Mouse (Mus musculus) ES-E14 (cell line): ENCODE data around the gene Ciz1. TPM values are rescaled to one million over a fixed set of nuclear protein-coding genes. Genes with fewer than 3 reads are reported as not detected.

ENCODE experiments used
- DNase-seq: peaks from one replicate; pipeline ENCODE4 v3.0.0-alpha.2; 2013; ENCODE audit warnings: low read depth, low spot score
- H3K27ac ChIP-seq: 2 replicates; pipeline ENCODE4 v1.5.1; 2012; ENCODE audit warnings: low read depth, mild to moderate bottlenecking, low read length, moderate library complexity, mixed read lengths; ENCODE audit not compliant: poor library complexity, insufficient read depth, severe bottlenecking
- H3K36me3 ChIP-seq: 2 replicates; pipeline ENCODE4 v1.6.1; 2012; ENCODE audit warnings: mild to moderate bottlenecking, low read length, moderate library complexity, mixed read lengths; ENCODE audit not compliant: control insufficient read depth, poor library complexity, insufficient read depth, severe bottlenecking
- H3K4me1 ChIP-seq, 2 experiments: fragments of 150-350 bp in 1 of 2; sonication (generic) in 1 of 2; 2 replicates each; pipeline ENCODE4 v1.6.1; 2012; ENCODE audit warnings: low read length in 2 of 2, mild to moderate bottlenecking in 1 of 2, mixed read lengths in 1 of 2; ENCODE audit not compliant: control insufficient read depth in 2 of 2, insufficient read depth in 2 of 2, poor library complexity in 1 of 2
- H3K4me3 ChIP-seq, 2 experiments: fragments of 150-350 bp in 1 of 2; sonication (generic) in 1 of 2; 2 replicates each; pipeline ENCODE4 v1.5.1; 2012; ENCODE audit warnings: low read length in 2 of 2, low read depth in 1 of 2, mild to moderate bottlenecking in 1 of 2, mixed read lengths in 1 of 2; ENCODE audit not compliant: insufficient read depth in 1 of 2, poor library complexity in 1 of 2, severe bottlenecking in 1 of 2
- H3K9ac ChIP-seq: 2 replicates; pipeline ENCODE4 v1.6.1; 2012; ENCODE audit warnings: low read depth, mild to moderate bottlenecking, low read length, mixed read lengths; ENCODE audit not compliant: poor library complexity, insufficient read depth, severe bottlenecking
- H3K9me3 ChIP-seq: fragments of 150-350 bp; sonication (generic); 2 replicates; pipeline ENCODE4 v1.6.1; 2012; ENCODE audit warnings: low read depth, mild to moderate bottlenecking, low read length; ENCODE audit not compliant: control insufficient read depth, insufficient read depth
- CHD2 ChIP-seq: IDR thresholded peaks from 2 replicates; pipeline ENCODE4 v1.6.1; 2014; ENCODE audit warnings: mild to moderate bottlenecking, low read depth, low read length, inconsistent platforms
- HCFC1 ChIP-seq: IDR thresholded peaks from 2 replicates; pipeline ENCODE4 v1.6.1; 2012; ENCODE audit warnings: low read length, inconsistent platforms, borderline replicate concordance; ENCODE audit not compliant: insufficient read depth
- MAFK ChIP-seq: IDR thresholded peaks from 2 replicates; pipeline ENCODE4 v1.6.1; 2014; ENCODE audit warnings: mild to moderate bottlenecking, low read depth, low read length, inconsistent platforms; ENCODE audit not compliant: insufficient read depth
- ZC3H11A ChIP-seq: IDR thresholded peaks from 2 replicates; pipeline ENCODE4 v1.6.1; 2012; ENCODE audit warnings: low read depth, mild to moderate bottlenecking, inconsistent platforms, low read length, borderline replicate concordance
- ZNF384 ChIP-seq: IDR thresholded peaks from 2 replicates; pipeline ENCODE4 v1.6.1; 2012; ENCODE audit warnings: low read depth, low read length, inconsistent platforms
- in situ Hi-C, 2 experiments: fragments of 600-800 bp; cut with MboI; formaldehyde crosslinking; loops; one replicate each; pipeline ENCODE4 v1.15.1; 2025; ENCODE audit warnings: low sequenced_read_pairs in 2 of 2, inconsistent platforms in 1 of 2; ENCODE audit not compliant: unreplicated experiment in 2 of 2
- total RNA-seq: library from RNA; depleted of rRNA; stranded (reverse); fragments of 300-350 nt; gene quantifications from 2 replicates; pipeline ENCODE4 v1.2.3, GENCODE M21; 2012

Ciz1 gene
- total RNA-seq, 1 experiment = 13.6 TPM

DNA sequence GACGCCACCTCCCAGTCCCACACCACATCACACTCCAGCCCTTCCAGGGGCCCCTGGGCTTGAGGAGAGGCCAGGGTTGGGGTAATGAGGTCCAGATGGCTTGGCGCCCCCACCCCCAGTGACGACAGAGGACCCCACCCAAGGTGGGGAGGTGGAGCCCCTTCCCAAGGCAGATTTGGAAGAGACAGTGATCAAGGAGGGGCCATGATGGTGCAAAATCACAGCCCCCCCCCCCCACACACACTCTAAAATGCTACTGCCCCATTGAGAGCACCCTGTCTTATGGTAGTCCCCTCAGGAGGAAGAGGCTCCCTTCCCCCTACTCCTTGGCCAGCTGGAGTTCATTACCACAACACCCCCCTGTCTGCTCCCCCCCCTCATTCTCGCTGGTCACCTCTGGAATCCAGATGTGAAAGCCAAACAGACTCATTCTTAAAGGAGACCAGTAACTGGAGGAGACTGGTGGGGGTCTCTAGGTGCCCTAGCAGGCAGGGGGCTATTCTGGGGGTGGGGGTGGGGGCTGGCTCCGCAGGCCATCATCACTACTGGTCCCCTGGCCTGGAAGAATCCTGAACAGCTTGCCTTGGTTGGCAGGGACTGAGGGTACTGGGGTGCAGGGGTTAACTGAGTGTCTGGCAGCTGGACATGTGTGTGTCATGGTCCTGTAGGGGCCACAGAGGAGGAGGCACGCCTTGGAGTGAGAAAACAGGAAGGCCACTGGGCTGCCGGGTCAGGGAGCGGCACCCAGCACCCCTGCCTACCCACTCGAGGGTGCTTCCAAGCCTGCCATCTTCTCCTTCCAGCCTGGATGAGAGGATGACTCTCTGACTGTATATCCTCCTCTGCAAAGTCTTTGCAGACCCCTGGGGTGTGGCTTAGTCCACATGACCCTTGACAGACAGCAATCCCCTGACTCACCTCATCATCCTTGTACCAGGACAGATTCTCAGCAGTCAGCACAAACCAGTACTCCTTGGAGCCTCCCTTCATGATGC is 32.2 kb upstream of the Ciz1 start:
- H3K4me1 ChIP-seq = peaks cover 0 to 23% of the 10 kb centered on the region in 2 experiments; a peak in 2 of 4 replicates
- no peak overlapping the region; the same call in 1 of the 2 replicates for H3K9ac ChIP-seq
- no peak overlapping the region for H3K27ac ChIP-seq
- no peak for DNase-seq
- H3K36me3 ChIP-seq = no peaks in the 10 kb centered on the region
- in situ Hi-C loops = no loop called here
- TF ChIP-seq CHD2 (no peak), ZNF384 (no peak)
- no peaks in the 10 kb centered on the region for H3K9me3 ChIP-seq
- H3K4me3 ChIP-seq = no peak overlapping the region

DNA sequence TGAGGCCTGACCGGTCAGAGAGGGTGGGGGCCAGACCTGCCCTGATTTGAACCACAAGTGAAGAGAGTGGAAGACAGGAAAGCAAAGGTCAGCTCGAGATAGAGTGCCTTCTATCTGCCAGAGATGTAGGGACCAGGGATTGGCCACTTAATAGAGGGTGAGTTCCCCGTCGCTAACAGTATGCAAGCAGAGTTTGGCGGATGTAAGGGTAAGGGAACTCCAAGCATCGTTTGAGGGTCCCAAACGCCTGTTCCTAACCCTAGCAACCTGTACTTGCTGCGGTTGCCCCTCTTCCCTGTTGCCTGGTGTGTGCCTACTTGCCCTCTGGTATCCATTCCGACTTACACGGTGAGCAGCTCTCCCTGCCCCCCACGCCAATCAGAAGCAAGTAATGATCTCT is 31.4 kb upstream of the Ciz1 start:
- in situ Hi-C loops = no loop called here

GRCm38 (mm10) chr2:32321591-32322298 is 30.4 kb upstream of the Ciz1 start:
- Histone ChIP-seq H3K9ac (no peak overlapping the region), H3K4me1 (peaks cover 0 to 18% of the 10 kb centered on the region in 2 experiments; a peak in 2 of 4 replicates), H3K36me3 (no peaks in the 10 kb centered on the region), H3K27ac (no peak overlapping the region), H3K9me3 (no peaks in the 10 kb centered on the region), H3K4me3 (no peak overlapping the region)
- in situ Hi-C loops = no loop called here
- no peak for TF ChIP-seq ZNF384
- no peak for TF ChIP-seq HCFC1
- TF ChIP-seq CHD2 = no peak
- TF ChIP-seq MAFK = no peak
- no peak for TF ChIP-seq ZC3H11A
- DNase-seq = no peak

More for the DNA sequence above, 31.4 kb upstream of the Ciz1 start:
- TF ChIP-seq MAFK (no peak), CHD2 (no peak), HCFC1 (no peak), ZNF384 (no peak), ZC3H11A (no peak)
- Histone ChIP-seq H3K9ac (no peak overlapping the region), H3K9me3 (no peaks in the 10 kb centered on the region), H3K36me3 (no peaks in the 10 kb centered on the region), H3K4me1 (peaks cover 0 to 21% of the 10 kb centered on the region in 2 experiments; a peak in 2 of 4 replicates), H3K27ac (no peak overlapping the region), H3K4me3 (no peak overlapping the region)
- DNase-seq = no peak

GRCm38 (mm10) chr2:32322754-32323741 is 29.1 kb upstream of the Ciz1 start:
- Histone ChIP-seq H3K9ac (no peak overlapping the region), H3K9me3 (no peaks in the 10 kb centered on the region), H3K4me1 (peaks cover 0 to 10% of the 10 kb centered on the region in 2 experiments; a peak in 2 of 4 replicates), H3K27ac (no peak overlapping the region), H3K36me3 (no peaks in the 10 kb centered on the region), H3K4me3 (no peak overlapping the region)
- in situ Hi-C loops = no loop called here
- no peak for TF ChIP-seq HCFC1
- no peak for TF ChIP-seq CHD2
- no peak for TF ChIP-seq MAFK
- no peak for TF ChIP-seq ZC3H11A
- TF ChIP-seq ZNF384 = no peak
- no peak for DNase-seq
